Mouse (Mus musculus) kidney, postnatal 0 days (tissue): Measurements from ENCODE around the gene 2310022A10Rik. TPM values are rescaled to one million over a fixed set of nuclear protein-coding genes. Genes with fewer than 3 reads are reported as not detected.
"Not testable (repeated sequence)": the region's sequence is repeated elsewhere in the genome, so short reads cannot be mapped to it uniquely, and the experiment has no call there.

Source experiments
- ATAC-seq: fragments of 200-750 bp; cut with Nextera tagmentation; replicated peaks from 2 replicates; pipeline ENCODE4 v1.8.0; 2017; ENCODE audit warnings: low read depth, moderate number of reproducible peaks, moderate TSS enrichment, moderate library complexity; ENCODE audit not compliant: low FRiP score
- DNase-seq: peaks from one replicate; pipeline ENCODE4 v3.0.0-alpha.2; 2016; ENCODE audit warnings: low spot score
- H3K27ac ChIP-seq: fragments of 300-500 bp; sonication (generic); 2 replicates; pipeline ENCODE4 v1.5.1; 2014; ENCODE audit warnings: mild to moderate bottlenecking
- H3K27me3 ChIP-seq: fragments of 300-500 bp; sonication (generic); 2 replicates; pipeline ENCODE4 v1.6.1; 2014; ENCODE audit warnings: low read length, mixed read lengths; ENCODE audit not compliant: insufficient read depth
- H3K36me3 ChIP-seq: fragments of 300-500 bp; sonication (generic); 2 replicates; pipeline ENCODE4 v1.6.1; 2014; ENCODE audit warnings: low read length, mixed read lengths; ENCODE audit not compliant: insufficient read depth
- H3K4me1 ChIP-seq: fragments of 300-500 bp; sonication (generic); replicated peaks from 2 replicates; pipeline ENCODE4 v1.6.1; 2014; ENCODE audit warnings: antibody characterized with exemption, low read length, mixed read lengths; ENCODE audit not compliant: insufficient read depth
- H3K4me2 ChIP-seq: fragments of 300-500 bp; sonication (generic); 2 replicates; pipeline ENCODE4 v1.6.1; 2014; ENCODE audit warnings: mild to moderate bottlenecking, low read length, moderate library complexity, mixed read lengths
- H3K4me3 ChIP-seq: fragments of 300-500 bp; sonication (generic); replicated peaks from 2 replicates; pipeline ENCODE4 v1.5.1; 2014; ENCODE audit warnings: low read depth, low read length
- H3K9ac ChIP-seq: fragments of 300-500 bp; sonication (generic); 2 replicates; pipeline ENCODE4 v1.6.1; 2014; ENCODE audit warnings: low read depth, low read length
- H3K9me3 ChIP-seq: fragments of 300-500 bp; sonication (generic); replicated peaks from 2 replicates; pipeline ENCODE4 v1.6.1; 2016; ENCODE audit warnings: low read length, inconsistent platforms, mixed read lengths
- CTCF ChIP-seq: IDR thresholded peaks from 2 replicates; pipeline ENCODE4 v1.5.1; 2016; ENCODE audit warnings: antibody characterized with exemption, low read depth, mild to moderate bottlenecking, moderate library complexity
- WGBS: fragments of 180-500 bp; shearing (Covaris S2); extraction: QIAGEN DNeasy Blood & Tissue Kit; methylation state at CpG from one replicate; pipeline ENCODE4 v1.1.7; 2014; 5-methylcytosine and 5-hydroxymethylcytosine counted together
- polyA plus RNA-seq: library from polyadenylated mRNA; unstranded; fragments of >200 nt; fragmentation: Nextera tagmentation; extraction: Ambion mirVana; gene quantifications from 2 replicates; pipeline ENCODE4 v1.2.1, GENCODE M21; 2015

2310022A10Rik gene
- polyA plus RNA-seq, 1 experiment from 2014 or later = 20.1 TPM

GRCm38 (mm10) chr7:27613751-27614499 lies 60.9 kb downstream of the 2310022A10Rik start:
- Histone ChIP-seq H3K4me3 (no peak overlapping the region), H3K27me3 (no peaks in the 10 kb centered on the region), H3K9ac (no peak overlapping the region), H3K4me1 (no peaks in the 10 kb centered on the region), H3K4me2 (no peak overlapping the region), H3K27ac (no peak overlapping the region), H3K36me3 (peaks cover 43% of the 10 kb centered on the region), H3K9me3 (no peaks in the 10 kb centered on the region)
- 76% methylated on average over 8 of the region's 8 CpGs for WGBS
- DNase-seq = no peak
- ATAC-seq = no peak
- no peak for TF ChIP-seq CTCF

- no peak overlapping the region for H3K9ac ChIP-seq
- no peaks in the 10 kb centered on the region for H3K27me3 ChIP-seq
- TF ChIP-seq CTCF = no peak
- 74% methylated on average over 6 of the region's 6 CpGs for WGBS
- no peak for DNase-seq
- no peak overlapping the region for H3K4me3 ChIP-seq
- ATAC-seq = no peak
- H3K9me3 ChIP-seq = no peaks in the 10 kb centered on the region
- H3K27ac ChIP-seq = no peak overlapping the region
- no peak overlapping the region for H3K4me2 ChIP-seq
- H3K4me1 ChIP-seq = no peaks in the 10 kb centered on the region
- H3K36me3 ChIP-seq = peaks cover 80% of the 10 kb centered on the region
These were observed 68.0 kb downstream of the 2310022A10Rik start for GRCm38 (mm10) chr7:27621028-27621427.

GRCm38 (mm10) chr7:27622234-27622633 lies 69.2 kb downstream of the 2310022A10Rik start:
- no peak overlapping the region for H3K9ac ChIP-seq
- H3K27ac ChIP-seq = no peak overlapping the region
- H3K4me2 ChIP-seq = no peak overlapping the region
- no peaks in the 10 kb centered on the region for H3K9me3 ChIP-seq
- no peak for ATAC-seq
- H3K4me1 ChIP-seq = no peaks in the 10 kb centered on the region
- WGBS = 79% methylated on average over 1 of the region's 1 CpGs
- no peaks in the 10 kb centered on the region for H3K27me3 ChIP-seq
- H3K36me3 ChIP-seq = peaks cover 78% of the 10 kb centered on the region
- no peak for DNase-seq
- H3K4me3 ChIP-seq = no peak overlapping the region
- TF ChIP-seq CTCF = no peak

GRCm38 (mm10) chr7:27624967-27625366 lies 71.9 kb downstream of the 2310022A10Rik start:
- no peak for TF ChIP-seq CTCF
- no peaks in the 10 kb centered on the region for H3K9me3 ChIP-seq
- no peak overlapping the region for H3K4me3 ChIP-seq
- peaks cover 76% of the 10 kb centered on the region for H3K36me3 ChIP-seq
- H3K9ac ChIP-seq = no peak overlapping the region
- DNase-seq (no peak), ATAC-seq (no peak)
- no peak overlapping the region for H3K4me2 ChIP-seq
- H3K27ac ChIP-seq = no peak overlapping the region
- no peaks in the 10 kb centered on the region for H3K27me3 ChIP-seq
- no peaks in the 10 kb centered on the region for H3K4me1 ChIP-seq

GRCm38 (mm10) chr7:27627707-27628106 lies 74.7 kb downstream of the 2310022A10Rik start:
- no peaks in the 10 kb centered on the region for H3K27me3 ChIP-seq
- no peak for DNase-seq
- ATAC-seq = no peak
- WGBS = 90% methylated on average over 7 of the region's 7 CpGs
- H3K4me3 ChIP-seq = no peak overlapping the region
- no peak overlapping the region for H3K27ac ChIP-seq
- no peaks in the 10 kb centered on the region for H3K9me3 ChIP-seq
- no peak for TF ChIP-seq CTCF
- H3K9ac ChIP-seq = no peak overlapping the region
- no peak overlapping the region for H3K4me2 ChIP-seq
- no peaks in the 10 kb centered on the region for H3K4me1 ChIP-seq
- peaks cover 70% of the 10 kb centered on the region for H3K36me3 ChIP-seq

GRCm38 (mm10) chr7:27628190-27628589 lies 75.2 kb downstream of the 2310022A10Rik start:
- Histone ChIP-seq H3K4me1 (no peaks in the 10 kb centered on the region), H3K4me3 (no peak overlapping the region), H3K9ac (no peak overlapping the region), H3K4me2 (no peak overlapping the region), H3K9me3 (no peaks in the 10 kb centered on the region), H3K27me3 (no peaks in the 10 kb centered on the region), H3K36me3 (peaks cover 71% of the 10 kb centered on the region), H3K27ac (no peak overlapping the region)
- DNase-seq = no peak
- no peak for TF ChIP-seq CTCF
- ATAC-seq = no peak
- 94% methylated on average over 6 of the region's 6 CpGs for WGBS

- not testable (repeated sequence) for H3K9me3 ChIP-seq, H3K9ac ChIP-seq, H3K4me1 ChIP-seq, H3K27me3 ChIP-seq, H3K4me3 ChIP-seq, DNase-seq, H3K27ac ChIP-seq, ATAC-seq, H3K4me2 ChIP-seq
- peaks cover 70% of the 10 kb centered on the region for H3K36me3 ChIP-seq
- 95% methylated on average over 7 of the region's 7 CpGs for WGBS
These were observed 75.8 kb downstream of the 2310022A10Rik start for GRCm38 (mm10) chr7:27628816-27629215.
